Mouse (Mus musculus) heart, embryonic 10.5 days (tissue): ENCODE data around the gene Atp2b4. TPM values are rescaled to one million over a fixed set of nuclear protein-coding genes. Genes with fewer than 3 reads are reported as not detected.

Experiments used
- DNase-seq: peaks from one replicate; pipeline ENCODE4 v3.0.0-alpha.2; 2017; ENCODE audit warnings: low spot score
- H3K27ac ChIP-seq: fragments of 300-500 bp; sonication (generic); 2 replicates; pipeline ENCODE4 v1.5.1; 2016; ENCODE audit warnings: mild to moderate bottlenecking
- H3K27me3 ChIP-seq: fragments of 300-500 bp; sonication (generic); 2 replicates; pipeline ENCODE4 v1.6.1; 2016; ENCODE audit warnings: mild to moderate bottlenecking; ENCODE audit not compliant: poor library complexity, insufficient read depth, severe bottlenecking
- H3K36me3 ChIP-seq: fragments of 300-500 bp; sonication (generic); 2 replicates; pipeline ENCODE4 v1.6.1; 2016; ENCODE audit warnings: mild to moderate bottlenecking, moderate library complexity
- H3K4me1 ChIP-seq: fragments of 300-500 bp; sonication (generic); 2 replicates; pipeline ENCODE4 v1.6.1; 2016; ENCODE audit warnings: mild to moderate bottlenecking
- H3K4me3 ChIP-seq: fragments of 300-500 bp; sonication (generic); 2 replicates; pipeline ENCODE4 v1.5.1; 2016; ENCODE audit warnings: mild to moderate bottlenecking, moderate library complexity
- H3K9me3 ChIP-seq: fragments of 300-500 bp; sonication (generic); 2 replicates; pipeline ENCODE4 v1.6.1; 2016; ENCODE audit warnings: mild to moderate bottlenecking, moderate library complexity
- WGBS: fragments of 180-500 bp; shearing (Covaris S2); methylation state at CpG from one replicate; pipeline ENCODE4 v1.1.7; 2016; 5-methylcytosine and 5-hydroxymethylcytosine counted together
- polyA plus RNA-seq: library from polyadenylated mRNA; unstranded; fragments of >200 nt; fragmentation: Nextera tagmentation; extraction: Ambion mirVana; gene quantifications from 2 replicates; pipeline ENCODE4 v1.2.1, GENCODE M21; 2016

The Atp2b4 gene
- polyA plus RNA-seq, 1 experiment from 2014 or later = 15.2 TPM

GRCm38 (mm10) chr1:133820100-133820499 is 19.3 kb upstream of the Atp2b4 start:
- Histone ChIP-seq H3K27me3 (0 out of 2 replicates have a peak, but pooled peaks cover 8% of the 10 kb centered on the region), H3K9me3 (no peaks in the 10 kb centered on the region), H3K27ac (peak overlapping the region; percentile 49; the same call in 1 of the 2 replicates), H3K4me1 (peaks cover 57% of the 10 kb centered on the region), H3K36me3 (no peaks in the 10 kb centered on the region), H3K4me3 (no peak overlapping the region)
- no peak for DNase-seq
- 35% methylated on average over 2 of the region's 2 CpGs for WGBS

- 77% methylated on average over 2 of the region's 2 CpGs for WGBS
Observed at GRCm38 (mm10) chr1:133818531-133818930, 17.7 kb upstream of the Atp2b4 start.

DNA sequence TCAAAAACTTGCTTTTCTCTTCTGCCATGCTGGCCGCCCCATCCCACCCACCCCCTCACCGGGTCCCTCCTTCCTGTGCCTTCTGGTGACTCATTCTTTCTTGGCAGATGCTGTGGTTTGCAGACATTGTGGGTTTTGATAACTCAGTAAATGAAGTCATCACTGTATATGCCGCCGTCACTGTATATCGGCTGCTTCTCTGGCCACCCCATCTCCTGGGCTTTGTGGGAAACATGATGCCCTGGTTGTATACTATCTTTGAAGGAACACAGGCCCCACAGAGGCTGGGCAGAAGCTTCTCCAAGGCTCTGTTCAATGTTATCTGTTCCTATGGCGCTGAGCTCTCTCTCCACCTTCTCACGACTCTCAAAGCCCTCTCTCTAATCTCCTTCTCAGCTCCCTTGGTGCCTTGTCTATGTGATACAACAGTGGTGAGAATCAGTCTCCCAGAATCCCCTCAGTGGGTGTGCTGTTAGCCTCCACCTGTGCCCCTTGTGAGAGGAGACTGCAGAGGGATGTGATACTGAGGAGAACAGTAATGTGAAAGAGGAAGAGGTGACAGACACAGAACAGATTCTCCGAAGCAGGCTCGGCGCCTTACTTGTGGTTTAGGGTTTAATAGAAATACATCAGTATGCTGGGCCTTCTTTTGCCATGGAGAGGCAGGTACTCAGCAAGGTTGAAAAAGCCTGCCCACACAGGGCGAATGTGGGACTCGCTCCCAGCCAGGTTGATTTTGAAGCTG is 15.1 kb upstream of the Atp2b4 start:
- no peaks in the 10 kb centered on the region for H3K27me3 ChIP-seq
- no peak overlapping the region for H3K4me3 ChIP-seq
- DNase-seq = no peak
- H3K27ac ChIP-seq = peak overlapping the region; percentile 59
- no peaks in the 10 kb centered on the region for H3K36me3 ChIP-seq
- H3K4me1 ChIP-seq = peaks cover 34% of the 10 kb centered on the region
- WGBS = 28% methylated on average over 12 of the region's 12 CpGs
- H3K9me3 ChIP-seq = no peaks in the 10 kb centered on the region

More at GRCm38 (mm10) chr1:133818531-133818930, 17.7 kb upstream of the Atp2b4 start:
- DNase-seq = no peak
- Histone ChIP-seq H3K4me1 (peaks cover 54% of the 10 kb centered on the region), H3K9me3 (no peaks in the 10 kb centered on the region), H3K27ac (0 out of 2 replicates have a peak overlapping the region, but pooled peaks have one; percentile 22), H3K36me3 (no peaks in the 10 kb centered on the region), H3K4me3 (no peak overlapping the region), H3K27me3 (0 out of 2 replicates have a peak, but pooled peaks cover 8% of the 10 kb centered on the region)

- Histone ChIP-seq H3K27me3 (no peaks in the 10 kb centered on the region), H3K4me1 (peaks cover 5% of the 10 kb centered on the region), H3K9me3 (no peaks in the 10 kb centered on the region), H3K36me3 (no peaks in the 10 kb centered on the region), H3K4me3 (no peak overlapping the region), H3K27ac (no peak overlapping the region)
- WGBS = 76% methylated on average over 5 of the region's 5 CpGs
- no peak for DNase-seq
Observed at GRCm38 (mm10) chr1:133809376-133809775, 8.5 kb upstream of the Atp2b4 start.

DNA sequence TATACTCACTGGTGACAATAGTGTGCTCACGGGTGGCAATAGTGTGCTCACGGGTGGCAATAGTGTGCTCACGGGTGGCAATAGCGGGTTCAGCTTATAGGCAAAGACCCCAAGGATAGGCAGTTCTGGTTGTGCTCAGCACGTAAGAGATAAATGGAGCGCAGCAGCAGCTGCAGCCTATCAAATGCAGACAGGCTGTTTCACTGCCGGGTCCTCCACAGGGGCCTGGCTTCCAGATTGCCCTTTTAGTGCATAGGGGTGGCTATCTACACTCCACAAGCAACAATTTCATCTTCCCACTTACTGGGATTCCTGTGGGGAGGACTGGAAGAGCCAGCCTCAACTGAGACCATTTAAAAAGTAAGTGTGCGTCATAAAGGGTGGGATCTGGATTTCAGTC is 7.2 kb upstream of the Atp2b4 start:
- 59% methylated on average over 8 of the region's 8 CpGs for WGBS
- DNase-seq = no peak
- Histone ChIP-seq H3K9me3 (no peaks in the 10 kb centered on the region), H3K4me1 (peaks cover 16% of the 10 kb centered on the region), H3K27ac (no peak overlapping the region), H3K27me3 (no peaks in the 10 kb centered on the region), H3K36me3 (no peaks in the 10 kb centered on the region), H3K4me3 (no peak overlapping the region)

DNA sequence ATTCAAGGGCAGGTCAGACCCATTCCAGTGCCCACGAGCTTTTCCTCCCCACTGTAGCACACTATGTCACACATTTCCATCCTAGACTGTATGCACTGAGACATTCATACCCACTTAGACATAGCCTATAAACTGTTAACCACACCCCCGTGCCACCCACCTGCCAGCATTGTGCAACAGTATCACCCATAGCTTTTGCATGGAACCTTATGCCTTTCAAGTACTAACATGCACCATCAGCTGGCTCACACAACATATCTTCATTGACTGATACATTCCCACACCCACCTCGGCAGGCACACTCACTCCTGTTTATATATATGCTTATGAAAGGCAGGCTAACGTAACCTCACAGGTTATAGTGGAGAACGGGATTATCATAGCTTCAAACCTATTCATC is 902 bp upstream of the Atp2b4 start:
- WGBS = 72% methylated on average over 5 of the region's 5 CpGs
- Histone ChIP-seq H3K27ac (peak overlapping the region; percentile 87; the same call in 1 of the 2 replicates), H3K4me3 (no peak overlapping the region), H3K36me3 (no peaks in the 10 kb centered on the region; the same call in 1 of the 2 replicates), H3K4me1 (peaks cover 60% of the 10 kb centered on the region), H3K9me3 (no peaks in the 10 kb centered on the region), H3K27me3 (no peaks in the 10 kb centered on the region)
- DNase-seq = no peak

- Histone ChIP-seq H3K36me3 (peaks cover 3% of the 10 kb centered on the region; the same call in 1 of the 2 replicates), H3K4me1 (peaks cover 64% of the 10 kb centered on the region), H3K27ac (peak overlapping the region; percentile 87), H3K27me3 (no peaks in the 10 kb centered on the region), H3K9me3 (no peaks in the 10 kb centered on the region), H3K4me3 (peak overlapping the region; percentile 80)
- DNase-seq = peak; percentile 81
- WGBS = under 1% methylated on average over 16 of the region's 16 CpGs
Observed at GRCm38 (mm10) chr1:133800512-133800911, 329 bp downstream of the Atp2b4 start.

DNA sequence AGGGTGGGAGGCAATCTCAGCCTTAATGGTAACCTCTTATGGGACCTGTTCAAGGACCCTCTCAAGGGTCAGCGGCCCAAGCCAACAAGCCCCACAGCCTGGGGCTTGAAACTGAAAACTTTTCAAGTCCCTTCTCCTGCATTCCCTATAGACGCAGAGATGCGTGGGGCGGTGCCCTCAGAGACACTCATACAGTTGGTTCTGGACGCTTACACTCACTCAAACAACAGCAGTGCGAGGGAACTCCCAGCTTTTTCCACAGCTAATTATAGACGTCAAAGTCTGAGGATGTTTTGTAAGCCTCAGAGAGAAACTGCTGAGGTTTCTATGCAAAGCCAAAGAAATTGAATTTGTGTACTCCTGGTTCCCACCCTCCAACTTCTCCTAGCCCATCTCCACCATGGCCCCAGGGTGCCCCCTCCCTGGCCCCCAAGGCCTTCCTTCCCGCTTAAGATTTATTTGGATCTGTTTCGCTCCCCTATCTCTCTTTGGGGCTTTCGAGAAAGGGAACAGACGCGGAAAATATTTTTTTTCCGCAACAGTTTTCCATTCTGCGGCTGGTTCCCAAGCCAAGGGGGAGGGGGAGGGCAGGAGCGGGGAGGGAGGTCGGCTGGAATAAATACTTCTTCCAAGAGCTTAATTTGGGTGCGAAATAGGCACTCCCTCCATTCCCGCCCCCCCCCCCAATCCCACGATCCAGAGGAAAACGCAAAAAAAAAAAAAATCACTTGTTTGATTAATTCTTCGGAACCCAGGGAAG is 975 bp downstream of the Atp2b4 start:
- Histone ChIP-seq H3K9me3 (no peaks in the 10 kb centered on the region), H3K27ac (peak overlapping the region; percentile 87), H3K36me3 (peaks cover 9% of the 10 kb centered on the region; the same call in 1 of the 2 replicates), H3K4me1 (peaks cover 64% of the 10 kb centered on the region), H3K4me3 (peak overlapping the region; percentile 80), H3K27me3 (no peaks in the 10 kb centered on the region)
- DNase-seq = no peak
- 1% methylated on average over 20 of the region's 21 CpGs for whole genome bisulfite sequencing

DNA sequence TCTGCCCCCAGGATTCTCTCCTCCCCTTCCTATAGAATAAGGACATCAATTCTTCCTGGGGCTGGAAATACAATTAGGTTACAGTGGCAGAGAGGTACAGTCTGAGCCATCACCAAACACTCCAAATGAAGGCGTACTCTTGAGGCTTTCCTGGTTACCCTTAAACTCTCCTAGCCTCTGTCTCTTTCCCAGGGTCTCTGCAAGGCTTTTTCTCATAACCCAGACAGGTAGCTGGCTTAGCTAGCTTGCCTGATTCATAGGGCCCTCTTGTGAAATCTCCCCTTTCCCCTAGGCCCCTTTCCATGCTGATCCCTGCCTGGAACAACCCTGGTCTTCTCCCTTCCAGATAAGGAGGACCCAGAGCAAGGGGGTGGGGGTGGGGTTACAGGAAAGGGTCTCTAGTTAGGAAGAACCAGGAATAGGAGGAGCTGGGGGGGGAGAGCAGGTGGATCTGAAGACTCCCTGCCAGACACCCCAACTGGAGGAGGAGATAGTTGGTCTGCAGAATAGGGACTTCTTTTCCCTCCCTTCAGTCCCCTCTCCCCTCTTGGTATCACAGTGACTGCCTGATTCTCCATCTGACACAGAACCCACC is 1.9 kb downstream of the Atp2b4 start:
- DNase-seq = no peak
- no peaks in the 10 kb centered on the region for H3K27me3 ChIP-seq
- H3K4me1 ChIP-seq = peaks cover 63% of the 10 kb centered on the region
- 46% methylated on average over 1 of the region's 1 CpGs for WGBS
- H3K36me3 ChIP-seq = peaks cover 10% of the 10 kb centered on the region; the same call in 1 of the 2 replicates
- H3K27ac ChIP-seq = peak overlapping the region; percentile 87
- H3K4me3 ChIP-seq = peak overlapping the region; percentile 80
- no peaks in the 10 kb centered on the region for H3K9me3 ChIP-seq

DNA sequence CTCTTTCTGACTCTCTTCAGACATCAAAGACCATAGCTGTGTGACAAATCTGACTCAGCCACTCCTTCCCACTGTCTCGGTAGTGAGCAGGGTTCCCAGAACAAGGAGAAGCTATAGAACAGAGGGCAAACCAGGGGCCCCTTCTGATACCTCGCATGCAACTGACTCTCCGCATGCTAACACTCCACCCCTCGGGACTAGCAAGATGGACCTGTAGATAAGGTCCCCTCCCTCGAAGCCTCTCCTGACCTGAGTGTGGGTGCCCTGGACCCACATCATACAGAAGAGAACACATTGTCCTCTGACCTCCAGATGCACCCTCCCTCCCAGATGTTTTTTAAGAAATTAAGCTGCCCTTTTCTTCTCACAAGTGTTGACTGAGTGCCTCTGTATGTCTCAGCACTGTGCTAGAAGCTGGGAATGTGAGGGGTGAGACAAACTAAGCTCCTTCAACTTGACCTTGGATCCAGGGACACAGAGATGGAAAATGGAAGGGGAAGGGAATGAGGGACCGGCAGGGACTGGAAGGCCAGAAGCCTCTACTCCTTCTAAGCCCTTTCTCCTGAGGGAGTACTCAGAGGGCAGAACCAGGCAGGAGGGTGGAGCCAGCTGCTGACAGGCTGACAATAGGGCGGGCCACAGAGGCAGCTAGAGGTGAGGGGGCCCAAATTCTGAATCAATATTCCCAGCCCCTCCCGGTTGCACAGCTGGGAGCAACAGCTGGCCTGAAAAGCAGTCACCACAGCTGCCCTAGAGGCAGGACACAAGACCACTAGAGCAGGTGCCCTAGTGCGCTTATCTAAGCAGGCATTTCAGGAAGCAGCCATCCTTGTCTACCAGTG is 2.6 kb downstream of the Atp2b4 start:
- Histone ChIP-seq H3K4me1 (peaks cover 58% of the 10 kb centered on the region), H3K36me3 (peaks cover 10% of the 10 kb centered on the region; the same call in 1 of the 2 replicates), H3K4me3 (peak overlapping the region; percentile 80), H3K9me3 (no peaks in the 10 kb centered on the region), H3K27me3 (no peaks in the 10 kb centered on the region), H3K27ac (peak overlapping the region; percentile 87)
- 18% methylated on average over 9 of the region's 9 CpGs for WGBS
- DNase-seq = peak; percentile 84

DNA sequence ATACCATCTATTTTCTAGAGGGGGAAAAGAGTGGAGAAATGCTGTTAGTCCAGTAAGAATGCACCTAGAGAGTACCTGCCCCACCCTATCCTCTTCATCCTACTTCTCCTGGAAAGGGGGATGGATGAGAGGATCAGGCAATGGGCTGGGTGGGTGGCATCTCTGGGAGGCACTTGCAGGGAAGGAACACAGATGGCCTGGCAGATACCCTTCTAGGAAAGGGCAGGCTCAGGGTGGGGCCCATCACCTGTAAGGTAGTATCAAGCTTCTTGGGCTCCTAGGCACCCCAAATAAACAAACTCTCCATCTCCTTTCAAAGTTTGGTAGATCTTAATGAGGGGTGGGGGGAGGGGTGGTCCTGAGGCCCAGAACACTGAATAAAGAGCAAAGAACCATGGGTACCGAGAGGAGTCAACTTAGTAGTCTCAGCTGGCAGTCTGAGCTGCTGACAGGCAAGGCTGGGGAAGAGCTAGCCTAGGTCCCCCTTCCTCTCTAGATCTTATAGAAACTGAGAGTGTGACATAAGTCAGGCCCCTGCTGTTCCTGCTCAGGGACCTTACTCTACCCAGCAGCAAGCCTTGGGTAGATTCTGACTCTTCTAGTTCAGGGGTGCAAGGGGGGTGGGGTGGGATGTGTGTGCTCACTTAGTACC is 3.4 kb downstream of the Atp2b4 start:
- peaks cover 55% of the 10 kb centered on the region for H3K4me1 ChIP-seq
- WGBS = 35% methylated on average over 1 of the region's 1 CpGs

DNA sequence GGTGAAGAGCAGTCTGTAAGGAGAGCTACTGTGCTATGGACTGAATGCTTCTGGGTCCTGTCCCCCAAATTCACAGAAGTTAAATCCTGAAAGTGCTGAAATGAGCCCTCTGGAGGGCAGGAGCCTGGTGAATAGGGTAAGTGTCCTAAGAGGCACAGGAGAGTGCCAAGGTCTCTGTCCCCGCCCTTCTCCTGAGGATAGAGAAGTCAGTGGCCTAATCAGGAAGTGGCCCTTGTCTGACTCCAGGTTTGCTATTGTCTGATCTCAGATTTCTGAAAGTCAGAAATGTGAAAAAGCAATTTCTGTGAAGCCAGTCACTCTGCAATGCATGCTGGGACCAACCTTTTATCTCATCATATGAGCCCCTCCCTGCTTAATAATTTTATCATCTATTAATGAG is 7.2 kb downstream of the Atp2b4 start:
- 51% methylated on average over 1 of the region's 1 CpGs for WGBS
- no peaks in the 10 kb centered on the region for H3K9me3 ChIP-seq
- H3K36me3 ChIP-seq = peaks cover 30% of the 10 kb centered on the region
- peaks cover 35% of the 10 kb centered on the region for H3K4me1 ChIP-seq
- no peaks in the 10 kb centered on the region for H3K27me3 ChIP-seq
- no peak for DNase-seq
- H3K4me3 ChIP-seq = no peak overlapping the region
- H3K27ac ChIP-seq = no peak overlapping the region

More for the DNA sequence above, 3.4 kb downstream of the Atp2b4 start:
- peak overlapping the region; percentile 87 for H3K27ac ChIP-seq
- H3K36me3 ChIP-seq = peaks cover 10% of the 10 kb centered on the region; the same call in 1 of the 2 replicates
- no peaks in the 10 kb centered on the region for H3K27me3 ChIP-seq
- no peaks in the 10 kb centered on the region for H3K9me3 ChIP-seq
- H3K4me3 ChIP-seq = peak overlapping the region; percentile 80
- no peak for DNase-seq
